Mouse (Mus musculus) myocyte (in vitro differentiated cells): ENCODE measurements around the gene Tex14.

Source experiments
- CEBPB ChIP-seq: IDR thresholded peaks from 2 replicates; pipeline ENCODE4 v1.6.1; 2011; ENCODE audit warnings: mild to moderate bottlenecking, moderate library complexity; ENCODE audit not compliant: poor library complexity, insufficient read depth, severe bottlenecking
- E2F4 ChIP-seq: IDR thresholded peaks from one replicate; pipeline ENCODE4 v1.6.1; 2011; ENCODE audit warnings: mild to moderate bottlenecking, control low read depth, moderate library complexity; ENCODE audit not compliant: insufficient read depth
- MAX ChIP-seq: IDR thresholded peaks from one replicate; pipeline ENCODE4 v1.6.1; 2011; ENCODE audit warnings: low read depth, mild to moderate bottlenecking, control low read depth
- MYOD1 ChIP-seq, 3 experiments: IDR thresholded peaks; one replicate each; pipeline ENCODE4 v1.6.1; 2011; ENCODE audit warnings: control low read depth in 2 of 3, low read depth in 2 of 3, mild to moderate bottlenecking in 2 of 3, moderate library complexity in 1 of 3; ENCODE audit not compliant: insufficient read length in 2 of 3, control insufficient read depth in 1 of 3
- MYOG ChIP-seq, 3 experiments: IDR thresholded peaks; one replicate each; pipeline ENCODE4 v1.6.1; 2011; ENCODE audit warnings: control low read depth in 2 of 3, low read depth in 2 of 3, mild to moderate bottlenecking in 2 of 3; ENCODE audit not compliant: insufficient read length in 2 of 3, control insufficient read depth in 1 of 3, insufficient read depth in 1 of 3
- POLR2A ChIP-seq: IDR thresholded peaks from one replicate; pipeline ENCODE4 v1.6.1; 2011; ENCODE audit warnings: low read depth, mild to moderate bottlenecking, control low read depth, moderate library complexity; ENCODE audit not compliant: insufficient read length
- POLR2AphosphoS2 ChIP-seq: IDR thresholded peaks from one replicate; pipeline ENCODE4 v1.6.1; 2011; ENCODE audit warnings: low read depth, control low read depth; ENCODE audit not compliant: insufficient read length
- REST ChIP-seq: IDR thresholded peaks from one replicate; pipeline ENCODE4 v1.6.1; 2011; ENCODE audit warnings: mild to moderate bottlenecking, control low read depth, moderate library complexity; ENCODE audit not compliant: insufficient read depth, insufficient read length
- TCF12 ChIP-seq: IDR thresholded peaks from one replicate; pipeline ENCODE4 v1.6.1; 2011; ENCODE audit warnings: mild to moderate bottlenecking, control low read depth; ENCODE audit not compliant: poor library complexity, insufficient read depth, severe bottlenecking
- TCF3 ChIP-seq: IDR thresholded peaks from one replicate; pipeline ENCODE4 v1.6.1; 2011; ENCODE audit warnings: low read depth, control low read depth; ENCODE audit not compliant: insufficient read length
- USF1 ChIP-seq: IDR thresholded peaks from one replicate; pipeline ENCODE4 v1.6.1; 2011; ENCODE audit warnings: low read depth, mild to moderate bottlenecking, control low read depth, moderate library complexity

DNA sequence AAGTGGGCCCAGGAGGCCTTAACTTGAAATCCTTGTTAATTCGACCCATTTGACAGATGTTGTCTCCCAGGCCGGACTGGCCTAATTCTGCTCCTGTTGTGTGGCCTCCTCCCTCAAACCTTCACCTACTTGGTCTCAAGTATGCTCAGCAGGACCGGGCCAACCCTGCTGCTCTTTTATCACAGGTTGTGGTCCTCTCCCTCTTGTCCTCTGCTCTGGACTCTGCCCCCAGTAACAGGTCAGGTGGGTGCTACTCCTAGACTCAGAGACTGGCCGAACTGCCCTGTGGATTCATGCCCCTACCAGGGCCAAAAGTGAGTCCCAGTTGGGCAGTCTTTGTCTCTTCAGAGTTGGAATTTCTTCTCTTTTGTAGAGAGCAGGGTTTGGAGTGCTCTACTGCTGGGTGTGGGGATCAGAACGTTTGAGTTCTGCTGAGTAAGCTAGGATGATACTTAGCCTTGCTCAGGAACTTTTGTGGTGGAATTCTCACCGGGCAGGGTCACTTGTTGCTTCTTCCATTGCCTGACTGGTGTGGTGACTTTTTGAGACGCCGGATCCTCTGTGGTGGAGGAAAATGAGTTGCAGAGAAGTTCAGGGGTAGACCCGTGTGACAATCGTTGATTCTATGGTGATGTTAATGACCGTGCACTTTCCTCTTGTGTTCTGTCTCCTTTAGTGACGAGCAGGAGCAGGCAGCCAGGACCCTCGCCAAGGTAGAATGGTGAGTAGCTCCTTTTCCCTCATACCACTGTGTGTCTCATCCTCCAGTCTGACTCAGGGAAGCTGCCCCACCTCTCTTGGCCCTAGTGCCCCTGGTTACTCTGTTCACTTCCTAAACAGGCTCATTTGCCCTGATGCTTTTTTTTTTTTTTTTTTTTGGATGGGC lies 188.1 kb downstream of the Tex14 start:
- no peak for TF ChIP-seq USF1
- TF ChIP-seq TCF12: no peak
- TF ChIP-seq TCF3: no peak
- no peak for TF ChIP-seq POLR2A
- TF ChIP-seq MAX: no peak
- TF ChIP-seq POLR2AphosphoS2: no peak
- TF ChIP-seq REST: no peak
- no peak for TF ChIP-seq MYOG (IDR thresholded peaks at IDR 0.05; ENCODE audit: control insufficient read depth in 1 of 3, insufficient read depth in 1 of 3, insufficient read length in 2 of 3, low read depth in 2 of 3)
- no peak for TF ChIP-seq MYOD1 (IDR thresholded peaks at IDR 0.05; ENCODE audit: control insufficient read depth in 1 of 3, insufficient read length in 2 of 3, low read depth in 2 of 3)
- TF ChIP-seq CEBPB: no peak
- TF ChIP-seq E2F4: no peak
